Mouse (Mus musculus): ENCODE data around the gene Epb41l1. TPM values are rescaled to one million over a fixed set of nuclear protein-coding genes. Genes with fewer than 3 reads are reported as not detected.

Epb41l1 gene
- polyA plus RNA-seq, 1 experiment from 2014 or later, result 3.1 TPM

DNA sequence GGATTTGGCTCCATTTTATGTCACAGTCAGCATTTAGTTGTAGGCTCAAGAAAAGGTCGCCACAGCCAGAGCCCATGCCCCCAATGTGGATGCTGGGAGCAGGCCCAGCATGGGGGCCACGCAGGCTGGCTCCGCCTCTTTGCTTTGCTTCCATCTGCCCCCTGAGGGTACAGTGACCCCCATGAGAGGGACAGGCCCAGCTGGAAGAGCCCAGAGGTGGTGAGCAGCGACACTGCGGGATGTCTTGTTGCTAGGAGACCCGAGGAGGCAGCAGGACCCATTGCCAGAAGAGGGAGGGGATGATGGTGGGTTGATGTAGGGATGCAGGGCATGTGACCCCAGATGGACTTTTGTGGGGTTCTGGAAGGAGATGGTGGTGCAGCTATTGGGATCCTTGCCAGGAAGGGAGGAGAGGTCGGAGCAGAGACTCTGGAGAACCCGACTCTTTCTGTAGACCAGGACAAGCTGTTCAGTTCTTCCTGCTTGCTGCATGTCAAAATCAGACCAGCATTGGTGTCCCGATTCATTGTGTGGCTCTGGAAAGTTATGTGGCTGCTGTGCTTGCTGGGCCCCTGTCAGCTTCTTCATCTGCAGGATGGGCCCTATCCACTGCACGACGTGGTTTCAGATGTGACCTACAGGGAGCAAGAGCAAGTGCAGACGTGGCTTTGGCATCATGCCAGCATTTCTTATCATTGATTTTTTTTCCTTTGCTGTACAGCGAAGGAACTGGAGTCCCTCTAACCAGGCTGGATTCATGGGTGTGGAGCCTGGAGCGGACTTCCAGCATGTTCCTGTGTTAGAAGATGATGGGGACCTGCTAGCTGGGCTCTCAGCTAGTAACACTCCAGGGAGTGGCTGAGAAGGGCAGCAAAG lies 41.7 kb downstream of the Epb41l1 start:
- Histone ChIP-seq H3K27me3 (ENCODE audit: control insufficient read depth, insufficient read depth, low read length) (no peaks in the 10 kb centered on the region), H3K9me3 (ENCODE audit: control insufficient read depth, low read length) (no peaks in the 10 kb centered on the region), H3K9ac (ENCODE audit: low read length) (no peak overlapping the region), H3K4me2 (no peak overlapping the region), H3K4me3 (ENCODE audit: low read depth, low read length) (no peak overlapping the region), H3K36me3 (ENCODE audit: control insufficient read depth, insufficient read depth, low read length) (no peaks in the 10 kb centered on the region), H3K4me1 (ENCODE audit: control insufficient read depth, insufficient read depth, low read length) (peaks cover 5% of the 10 kb centered on the region; the same call in 1 of the 2 replicates), H3K27ac (ENCODE audit: low read depth, low read length) (no peak overlapping the region)
- ATAC-seq (ENCODE audit: low FRiP score) (no peak), DNase-seq (ENCODE audit: low spot score, missing footprints) (no peak)
- WGBS, result 56% methylated on average over 14 of the region's 14 CpGs

DNA sequence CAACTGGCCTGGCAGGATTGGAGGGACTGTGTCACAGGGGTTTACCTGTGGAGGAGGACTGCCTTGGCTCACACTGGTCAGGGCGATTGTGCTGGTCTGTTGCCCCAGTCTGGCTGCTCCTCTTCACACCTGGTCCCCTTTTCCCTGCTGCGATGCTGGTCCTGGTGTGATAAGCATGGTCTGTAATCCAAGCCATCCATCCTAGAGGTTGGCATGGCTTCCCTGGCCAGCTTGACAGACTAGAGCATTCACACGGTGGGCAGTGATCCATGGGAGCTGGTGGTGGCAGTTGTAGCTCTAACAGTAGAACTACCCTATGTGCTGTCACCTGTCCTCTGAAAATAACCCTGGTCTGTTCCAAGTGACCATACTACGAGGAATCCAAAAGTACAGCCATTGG lies 43.7 kb downstream of the Epb41l1 start:
- 80% methylated on average over 4 of the region's 4 CpGs for WGBS
- ATAC-seq (ENCODE audit: low FRiP score) (no peak), DNase-seq (ENCODE audit: low spot score, missing footprints) (no peak)
- Histone ChIP-seq H3K9me3 (ENCODE audit: control insufficient read depth, low read length) (no peaks in the 10 kb centered on the region), H3K4me1 (ENCODE audit: control insufficient read depth, insufficient read depth, low read length) (peaks cover 5% of the 10 kb centered on the region; the same call in 1 of the 2 replicates), H3K4me3 (ENCODE audit: low read depth, low read length) (no peak overlapping the region), H3K4me2 (no peak overlapping the region), H3K27me3 (ENCODE audit: control insufficient read depth, insufficient read depth, low read length) (no peaks in the 10 kb centered on the region), H3K9ac (ENCODE audit: low read length) (no peak overlapping the region), H3K36me3 (ENCODE audit: control insufficient read depth, insufficient read depth, low read length) (no peaks in the 10 kb centered on the region), H3K27ac (ENCODE audit: low read depth, low read length) (no peak overlapping the region)

DNA sequence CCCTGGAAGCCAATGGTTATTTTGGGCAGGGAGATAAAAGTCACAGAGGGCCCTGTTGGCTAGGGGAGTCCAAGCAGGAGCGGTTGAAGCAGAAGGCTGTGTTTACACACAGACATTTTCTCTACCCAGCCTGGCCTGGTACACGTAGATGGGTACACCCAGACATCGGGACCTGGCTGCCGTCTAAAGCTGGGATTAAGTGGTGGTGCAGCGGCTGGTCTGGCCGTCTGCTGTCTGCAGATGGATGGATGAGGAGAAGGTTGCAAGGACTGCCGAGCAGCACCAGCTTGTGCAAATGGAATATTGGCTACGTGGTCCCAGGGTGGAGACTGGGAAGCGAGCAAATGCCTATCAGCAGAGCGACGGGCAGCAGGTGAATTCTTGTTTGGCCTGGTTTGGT lies 46.8 kb downstream of the Epb41l1 start:
- no peak overlapping the region for H3K4me3 ChIP-seq (ENCODE audit: low read depth, low read length)
- H3K4me2 ChIP-seq, result no peak overlapping the region
- H3K27me3 ChIP-seq (ENCODE audit: control insufficient read depth, insufficient read depth, low read length), result no peaks in the 10 kb centered on the region
- ATAC-seq (ENCODE audit: low FRiP score), result no peak
- WGBS, result 90% methylated on average over 11 of the region's 11 CpGs
- H3K9ac ChIP-seq (ENCODE audit: low read length), result no peak overlapping the region
- no peaks in the 10 kb centered on the region for H3K4me1 ChIP-seq (ENCODE audit: control insufficient read depth, insufficient read depth, low read length)
- no peak for DNase-seq (ENCODE audit: low spot score, missing footprints)
- no peaks in the 10 kb centered on the region; the same call in 1 of the 2 replicates for H3K36me3 ChIP-seq (ENCODE audit: control insufficient read depth, insufficient read depth, low read length)
- no peaks in the 10 kb centered on the region for H3K9me3 ChIP-seq (ENCODE audit: control insufficient read depth, low read length)
- no peak overlapping the region for H3K27ac ChIP-seq (ENCODE audit: low read depth, low read length)

DNA sequence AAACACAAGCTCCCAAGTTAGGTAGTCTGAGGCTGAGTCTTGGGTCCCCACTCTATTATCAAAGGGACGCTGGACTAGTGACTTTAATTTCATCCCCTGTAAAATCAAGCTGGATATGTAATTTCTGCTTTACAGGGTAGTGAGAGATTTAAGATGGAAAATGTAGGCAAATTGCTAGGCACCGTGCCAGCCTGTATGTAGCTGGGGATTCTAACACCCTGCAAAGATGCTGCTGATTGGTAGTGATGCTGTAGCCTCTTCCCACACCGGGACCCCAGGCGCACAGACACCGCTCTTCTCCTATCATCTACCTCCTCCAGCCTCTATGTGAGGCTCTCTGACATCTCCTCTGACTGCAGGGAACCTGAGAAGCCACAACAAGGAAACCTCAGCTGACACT lies 48.2 kb downstream of the Epb41l1 start:
- Histone ChIP-seq H3K9ac (ENCODE audit: low read length) (no peak overlapping the region), H3K4me1 (ENCODE audit: control insufficient read depth, insufficient read depth, low read length) (no peaks in the 10 kb centered on the region), H3K4me2 (no peak overlapping the region), H3K27me3 (ENCODE audit: control insufficient read depth, insufficient read depth, low read length) (no peaks in the 10 kb centered on the region; the same call in 1 of the 2 replicates), H3K9me3 (ENCODE audit: control insufficient read depth, low read length) (no peaks in the 10 kb centered on the region), H3K27ac (ENCODE audit: low read depth, low read length) (no peak overlapping the region), H3K4me3 (ENCODE audit: low read depth, low read length) (no peak overlapping the region), H3K36me3 (ENCODE audit: control insufficient read depth, insufficient read depth, low read length) (no peaks in the 10 kb centered on the region; the same call in 1 of the 2 replicates)
- no peak for ATAC-seq (ENCODE audit: low FRiP score)
- 87% methylated on average over 5 of the region's 5 CpGs for WGBS
- DNase-seq (ENCODE audit: low spot score, missing footprints), result no peak

DNA sequence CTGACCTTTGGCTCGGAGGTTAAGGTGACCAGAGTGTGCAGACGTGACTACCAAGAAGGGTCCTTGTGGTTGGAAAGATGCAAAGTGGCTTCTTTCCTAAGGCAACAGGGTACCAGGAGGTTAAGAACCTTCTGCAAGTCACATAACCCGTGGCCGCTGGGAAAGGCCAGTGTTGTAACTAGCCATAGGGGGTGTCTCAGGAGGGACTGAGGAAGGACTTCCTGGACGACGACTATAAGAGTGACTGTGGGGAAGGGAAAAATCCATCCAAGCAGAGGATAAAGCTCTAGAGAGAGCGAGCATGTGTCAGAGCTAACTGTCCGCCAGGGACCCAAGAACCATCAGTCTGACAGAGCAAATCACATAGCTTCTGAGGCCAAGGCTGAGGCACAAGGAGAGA lies 48.8 kb downstream of the Epb41l1 start:
- Histone ChIP-seq H3K27ac (ENCODE audit: low read depth, low read length) (no peak overlapping the region), H3K36me3 (ENCODE audit: control insufficient read depth, insufficient read depth, low read length) (no peaks in the 10 kb centered on the region; the same call in 1 of the 2 replicates), H3K27me3 (ENCODE audit: control insufficient read depth, insufficient read depth, low read length) (no peaks in the 10 kb centered on the region; the same call in 1 of the 2 replicates), H3K4me2 (no peak overlapping the region), H3K9ac (ENCODE audit: low read length) (no peak overlapping the region), H3K4me3 (ENCODE audit: low read depth, low read length) (no peak overlapping the region), H3K9me3 (ENCODE audit: control insufficient read depth, low read length) (no peaks in the 10 kb centered on the region), H3K4me1 (ENCODE audit: control insufficient read depth, insufficient read depth, low read length) (no peaks in the 10 kb centered on the region)
- ATAC-seq (ENCODE audit: low FRiP score), result no peak
- no peak for DNase-seq (ENCODE audit: low spot score, missing footprints)
- WGBS, result 71% methylated on average over 8 of the region's 8 CpGs

DNA sequence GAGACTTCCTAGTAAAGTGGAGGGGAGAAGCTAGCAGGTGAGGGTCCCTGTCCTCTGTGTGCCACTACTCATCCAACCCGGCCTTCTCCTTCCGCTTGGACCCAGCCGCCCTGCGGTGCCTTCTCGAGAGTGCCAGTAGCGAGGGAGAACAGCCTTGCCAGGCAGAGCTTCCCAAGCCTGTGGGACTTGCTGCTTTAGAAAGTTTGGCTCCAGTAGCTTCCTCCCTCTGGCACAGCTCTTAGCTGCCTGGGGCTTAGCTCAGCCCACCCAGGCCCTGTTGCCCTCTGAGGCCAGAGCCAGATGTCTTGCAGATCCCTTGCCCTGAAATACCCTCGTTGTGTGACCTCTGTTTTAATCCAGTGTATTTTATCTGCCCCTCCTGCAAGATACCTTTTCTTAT lies 50.2 kb downstream of the Epb41l1 start:
- 84% methylated on average over 7 of the region's 7 CpGs for WGBS
- no peak overlapping the region for H3K4me3 ChIP-seq (ENCODE audit: low read depth, low read length)
- H3K36me3 ChIP-seq (ENCODE audit: control insufficient read depth, insufficient read depth, low read length), result no peaks in the 10 kb centered on the region; the same call in 1 of the 2 replicates
- peaks cover 7% of the 10 kb centered on the region for H3K4me1 ChIP-seq (ENCODE audit: control insufficient read depth, insufficient read depth, low read length)
- no peaks in the 10 kb centered on the region for H3K9me3 ChIP-seq (ENCODE audit: control insufficient read depth, low read length)
- no peak overlapping the region for H3K9ac ChIP-seq (ENCODE audit: low read length)
- ATAC-seq (ENCODE audit: low FRiP score) (no peak), DNase-seq (ENCODE audit: low spot score, missing footprints) (no peak)
- no peaks in the 10 kb centered on the region; the same call in 1 of the 2 replicates for H3K27me3 ChIP-seq (ENCODE audit: control insufficient read depth, insufficient read depth, low read length)
- no peak overlapping the region for H3K4me2 ChIP-seq
- H3K27ac ChIP-seq (ENCODE audit: low read depth, low read length), result no peak overlapping the region

DNA sequence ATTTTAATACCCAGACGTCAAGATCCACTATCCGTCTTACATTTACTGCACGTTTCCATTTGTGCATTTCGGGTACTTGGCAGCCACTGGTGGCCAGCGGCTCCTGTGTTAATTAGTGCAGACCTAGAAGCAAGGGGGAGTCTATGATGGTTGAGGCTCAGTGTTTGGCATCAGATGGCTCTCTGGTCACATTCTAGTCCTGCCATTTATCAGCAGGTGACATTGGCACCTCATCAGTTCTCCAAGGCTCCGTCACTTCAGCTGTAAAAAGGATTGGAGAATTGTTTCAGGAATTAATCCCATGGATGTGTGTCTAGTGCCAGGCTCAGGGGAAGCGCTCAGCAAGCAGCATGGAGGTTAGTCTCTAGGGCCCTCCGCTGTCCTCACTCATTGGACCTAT lies 51.6 kb downstream of the Epb41l1 start:
- Histone ChIP-seq H3K27ac (ENCODE audit: low read depth, low read length) (no peak overlapping the region), H3K4me3 (ENCODE audit: low read depth, low read length) (no peak overlapping the region), H3K9ac (ENCODE audit: low read length) (no peak overlapping the region), H3K9me3 (ENCODE audit: control insufficient read depth, low read length) (no peaks in the 10 kb centered on the region), H3K4me1 (ENCODE audit: control insufficient read depth, insufficient read depth, low read length) (peaks cover 14% of the 10 kb centered on the region), H3K27me3 (ENCODE audit: control insufficient read depth, insufficient read depth, low read length) (no peaks in the 10 kb centered on the region; the same call in 1 of the 2 replicates), H3K36me3 (ENCODE audit: control insufficient read depth, insufficient read depth, low read length) (no peaks in the 10 kb centered on the region; the same call in 1 of the 2 replicates), H3K4me2 (no peak overlapping the region)
- 90% methylated on average over 8 of the region's 8 CpGs for WGBS
- ATAC-seq (ENCODE audit: low FRiP score) (no peak), DNase-seq (ENCODE audit: low spot score, missing footprints) (no peak)

DNA sequence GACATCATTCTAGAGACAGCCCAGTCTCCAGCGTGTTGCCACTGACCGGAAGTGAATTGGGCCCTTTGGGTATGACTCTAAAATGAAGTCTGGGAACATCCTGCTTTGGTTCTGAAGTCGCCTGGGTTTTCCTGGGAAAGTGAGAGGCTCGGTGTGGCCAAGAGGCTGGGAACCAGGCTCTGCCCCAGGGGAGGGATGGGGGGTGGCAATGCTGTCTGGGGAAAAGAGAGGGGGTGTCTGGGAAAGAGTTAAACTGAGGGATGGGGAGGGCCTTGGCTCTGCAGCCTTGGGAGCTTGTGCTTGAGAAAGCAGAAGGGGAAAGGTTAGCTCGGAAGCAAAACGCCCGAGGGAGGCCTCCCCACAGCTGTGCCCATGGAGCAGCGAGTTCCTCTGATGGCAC lies 53.0 kb downstream of the Epb41l1 start:
- DNase-seq (ENCODE audit: low spot score, missing footprints) (no peak), ATAC-seq (ENCODE audit: low FRiP score) (no peak)
- no peaks in the 10 kb centered on the region; the same call in 1 of the 2 replicates for H3K27me3 ChIP-seq (ENCODE audit: control insufficient read depth, insufficient read depth, low read length)
- 73% methylated on average over 8 of the region's 8 CpGs for WGBS
- H3K27ac ChIP-seq (ENCODE audit: low read depth, low read length), result no peak overlapping the region
- no peaks in the 10 kb centered on the region; the same call in 1 of the 2 replicates for H3K36me3 ChIP-seq (ENCODE audit: control insufficient read depth, insufficient read depth, low read length)
- no peak overlapping the region for H3K4me3 ChIP-seq (ENCODE audit: low read depth, low read length)
- H3K4me1 ChIP-seq (ENCODE audit: control insufficient read depth, insufficient read depth, low read length), result peaks cover 14% of the 10 kb centered on the region
- H3K4me2 ChIP-seq, result no peak overlapping the region
- H3K9me3 ChIP-seq (ENCODE audit: control insufficient read depth, low read length), result no peaks in the 10 kb centered on the region
- H3K9ac ChIP-seq (ENCODE audit: low read length), result no peak overlapping the region

DNA sequence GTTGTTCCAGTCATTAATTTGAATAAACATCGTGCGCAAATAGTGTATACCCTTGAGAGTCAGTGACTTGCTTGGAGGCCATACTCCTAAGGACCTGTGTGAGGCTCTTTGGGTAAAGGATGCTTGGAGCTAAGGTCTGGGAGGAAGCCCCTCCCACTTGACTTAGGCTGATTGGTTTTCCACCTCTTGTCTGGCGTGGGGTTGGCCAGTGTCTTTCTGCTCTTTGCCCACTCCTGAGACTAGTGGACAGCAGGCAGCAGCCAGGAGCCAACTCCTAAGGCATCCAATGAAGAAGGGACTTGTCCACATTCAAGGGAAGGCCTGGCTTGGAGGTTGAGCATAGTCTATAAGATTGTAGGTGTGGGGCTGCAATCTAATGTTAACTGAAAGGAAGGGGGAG lies 53.4 kb downstream of the Epb41l1 start:
- DNase-seq (ENCODE audit: low spot score, missing footprints) (no peak), ATAC-seq (ENCODE audit: low FRiP score) (no peak)
- Histone ChIP-seq H3K4me2 (no peak overlapping the region), H3K4me3 (ENCODE audit: low read depth, low read length) (no peak overlapping the region), H3K36me3 (ENCODE audit: control insufficient read depth, insufficient read depth, low read length) (no peaks in the 10 kb centered on the region; the same call in 1 of the 2 replicates), H3K4me1 (ENCODE audit: control insufficient read depth, insufficient read depth, low read length) (peaks cover 14% of the 10 kb centered on the region), H3K9ac (ENCODE audit: low read length) (no peak overlapping the region), H3K27ac (ENCODE audit: low read depth, low read length) (no peak overlapping the region), H3K27me3 (ENCODE audit: control insufficient read depth, insufficient read depth, low read length) (no peaks in the 10 kb centered on the region; the same call in 1 of the 2 replicates), H3K9me3 (ENCODE audit: control insufficient read depth, low read length) (no peaks in the 10 kb centered on the region)
- 47% methylated on average over 3 of the region's 3 CpGs for WGBS

Measured in midbrain, embryonic 11.5 days (tissue).